Mouse (Mus musculus): ENCODE measurements at regions not wholly inside any gene's neighbourhood (a gene's known extent, or its start where the extent isn't known, plus 50 kb on each side); places are given as distances from the start of the nearest gene placed in this dataset.

GRCm38 (mm10) chr4:150726136-150726480, 74.1 kb upstream of the Slc45a1 start:
- no peak for DNase-seq (ENCODE audit: low read depth in 1 of 2, low spot score in 2 of 2)

- DNase-seq (ENCODE audit: low read depth in 1 of 2, low spot score in 2 of 2) = no peak
Observed at GRCm38 (mm10) chr4:150725443-150726135, 73.6 kb upstream of the Slc45a1 start.

DNA sequence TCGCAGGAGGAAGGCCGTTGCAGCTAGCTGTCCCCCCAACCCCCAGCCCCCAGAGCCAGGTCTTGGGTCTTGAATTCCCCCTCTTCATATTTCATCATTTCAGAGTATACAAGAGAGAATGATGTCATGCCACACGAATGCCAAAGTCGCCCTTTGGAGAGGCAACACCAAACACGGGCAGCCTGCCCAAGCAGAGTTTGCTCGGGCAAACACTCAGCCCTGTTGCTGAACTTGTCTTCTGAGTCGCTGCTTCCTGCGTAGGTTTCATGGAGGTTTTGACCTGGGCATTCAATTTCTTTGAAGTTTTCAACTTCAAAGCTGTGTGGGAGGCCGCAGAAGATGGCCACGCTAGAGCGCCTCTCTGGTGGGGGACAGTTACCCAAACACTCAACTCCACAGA, 72.8 kb upstream of the Slc45a1 start:
- no peak for DNase-seq (ENCODE audit: low read depth in 1 of 2, low spot score in 2 of 2)

- no peak for DNase-seq (ENCODE audit: low read depth in 1 of 2, low spot score in 2 of 2)
Observed at GRCm38 (mm10) chr4:150721619-150722283, 69.8 kb upstream of the Slc45a1 start.

GRCm38 (mm10) chr4:150717866-150718265, 65.9 kb upstream of the Slc45a1 start:
- DNase-seq (ENCODE audit: low read depth in 1 of 2, low spot score in 2 of 2) = no peak

GRCm38 (mm10) chr4:150715051-150715450, 63.1 kb upstream of the Slc45a1 start:
- DNase-seq (ENCODE audit: low read depth in 1 of 2, low spot score in 2 of 2) = no peak

DNA sequence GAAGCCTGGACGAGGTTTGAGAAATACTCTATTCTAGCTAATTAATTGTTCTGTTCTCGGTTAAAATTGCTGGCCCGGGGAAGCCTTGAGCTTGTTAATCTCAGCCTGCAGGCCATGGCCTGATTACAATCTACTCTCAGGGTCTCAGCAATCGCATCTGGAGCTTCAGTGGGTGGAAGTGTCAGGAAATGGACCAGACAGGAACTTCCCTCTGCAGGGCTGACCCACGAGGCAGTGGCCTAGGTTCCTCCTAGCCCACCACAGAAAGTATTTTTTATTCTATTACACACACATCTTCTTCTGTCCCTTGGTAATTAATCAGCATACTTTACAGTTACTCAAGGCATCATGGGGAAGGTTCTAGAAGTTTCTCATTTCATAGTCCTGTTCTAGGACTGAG, 61.3 kb upstream of the Slc45a1 start:
- DNase-seq (ENCODE audit: low read depth in 1 of 2, low spot score in 2 of 2) = no peak

- no peak for DNase-seq (ENCODE audit: low read depth in 1 of 2, low spot score in 2 of 2)
Observed at GRCm38 (mm10) chr4:150712856-150713255, 60.9 kb upstream of the Slc45a1 start.

GRCm38 (mm10) chr4:150711646-150712045, 59.7 kb upstream of the Slc45a1 start:
- no peak for DNase-seq (ENCODE audit: low read depth in 1 of 2, low spot score in 2 of 2)

- DNase-seq (ENCODE audit: low read depth in 1 of 2, low spot score in 2 of 2) = no peak
Observed at GRCm38 (mm10) chr4:150709391-150710130, 57.6 kb upstream of the Slc45a1 start.

- no peak for DNase-seq (ENCODE audit: low read depth in 1 of 2, low spot score in 2 of 2)
Observed at GRCm38 (mm10) chr4:150708572-150708984, 56.6 kb upstream of the Slc45a1 start.

DNA sequence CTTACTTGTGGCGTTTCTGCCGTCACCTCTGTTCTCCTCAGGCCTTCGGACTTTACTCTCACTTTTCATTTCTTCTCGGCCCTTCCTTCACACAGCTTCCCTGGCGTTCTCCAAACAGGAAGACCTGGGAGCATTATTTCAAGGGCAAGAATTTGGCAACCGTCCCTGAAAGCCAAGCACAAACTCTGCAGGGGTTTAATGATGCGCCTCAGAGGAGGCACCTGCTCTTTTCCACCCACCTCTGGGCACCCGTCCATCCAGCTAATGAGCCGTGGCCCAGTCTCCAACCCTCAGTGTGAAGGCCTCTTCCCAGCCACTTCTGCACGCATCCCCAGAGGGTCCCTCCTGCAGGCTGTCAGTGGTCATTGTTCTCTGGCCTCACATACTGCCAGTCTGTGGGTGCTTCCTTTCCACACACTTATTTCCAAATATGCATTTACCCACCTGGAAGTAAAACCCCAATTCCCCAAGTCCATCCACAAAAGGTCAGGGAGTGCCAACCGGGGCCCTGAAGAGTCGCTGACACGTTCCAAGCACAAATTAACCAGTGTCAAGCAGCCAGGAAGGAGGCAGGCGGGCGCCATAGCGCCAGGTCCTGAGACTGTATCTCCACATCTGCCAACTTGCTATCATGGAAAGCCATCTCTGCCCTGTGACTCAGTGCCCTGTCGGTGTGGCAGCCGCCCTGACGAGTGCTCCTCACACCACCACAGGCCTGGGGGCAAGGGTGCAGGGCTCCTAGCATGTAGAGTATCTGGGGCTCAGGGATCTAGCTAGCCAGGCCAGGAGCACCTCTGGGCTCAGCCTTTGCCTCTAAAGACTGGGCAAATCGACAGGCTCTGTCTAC, 56.0 kb upstream of the Slc45a1 start:
- DNase-seq (ENCODE audit: low read depth in 1 of 2, low spot score in 2 of 2) = no peak

DNA sequence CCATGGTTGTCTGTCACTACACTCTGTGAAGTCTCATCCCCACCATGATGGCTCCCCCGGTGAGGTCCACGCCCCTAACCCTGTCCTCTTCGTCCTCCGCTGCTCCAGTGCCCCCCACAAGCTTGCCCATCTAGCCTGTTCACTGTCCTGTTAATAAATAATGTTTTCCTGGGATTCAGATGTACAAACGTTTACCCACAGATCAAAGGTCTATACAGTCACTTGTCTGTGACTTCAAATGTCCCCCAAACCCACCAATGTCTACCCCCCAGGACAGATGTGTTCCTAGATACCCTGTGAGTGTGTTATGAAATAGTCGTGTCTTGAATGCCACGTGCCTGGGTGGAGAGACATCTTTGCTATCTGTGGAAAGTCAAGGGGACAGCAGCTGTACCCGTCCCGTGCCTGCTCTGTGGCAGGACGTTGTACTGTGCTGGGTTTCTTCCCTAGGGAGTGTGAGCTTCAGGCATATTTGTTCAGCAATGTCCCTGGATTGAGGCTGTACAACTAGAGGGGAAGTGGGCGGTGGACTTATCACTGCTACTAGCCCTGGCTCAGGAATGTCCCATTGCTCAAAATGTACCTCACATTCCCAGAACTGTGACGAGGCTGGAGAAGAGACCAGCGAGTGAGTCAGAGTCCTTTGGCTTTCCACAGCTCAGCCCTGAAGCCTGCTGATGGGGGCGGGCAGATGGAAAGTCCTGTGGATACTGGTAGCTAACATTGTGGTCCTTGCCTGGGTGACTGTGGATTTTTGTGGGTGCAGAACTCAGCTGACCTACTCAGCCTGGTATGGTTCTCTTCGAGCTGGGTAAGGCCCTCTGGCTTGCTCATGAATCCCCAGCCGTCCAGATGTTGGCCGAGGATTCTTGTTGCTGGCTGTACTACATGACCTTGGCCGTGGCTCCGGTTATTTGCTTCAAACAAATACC, 55.1 kb upstream of the Slc45a1 start:
- DNase-seq (ENCODE audit: low read depth in 1 of 2, low spot score in 2 of 2) = no peak

GRCm38 (mm10) chr4:150706291-150706690, 54.3 kb upstream of the Slc45a1 start:
- DNase-seq (ENCODE audit: low read depth in 1 of 2, low spot score in 2 of 2) = no peak

DNA sequence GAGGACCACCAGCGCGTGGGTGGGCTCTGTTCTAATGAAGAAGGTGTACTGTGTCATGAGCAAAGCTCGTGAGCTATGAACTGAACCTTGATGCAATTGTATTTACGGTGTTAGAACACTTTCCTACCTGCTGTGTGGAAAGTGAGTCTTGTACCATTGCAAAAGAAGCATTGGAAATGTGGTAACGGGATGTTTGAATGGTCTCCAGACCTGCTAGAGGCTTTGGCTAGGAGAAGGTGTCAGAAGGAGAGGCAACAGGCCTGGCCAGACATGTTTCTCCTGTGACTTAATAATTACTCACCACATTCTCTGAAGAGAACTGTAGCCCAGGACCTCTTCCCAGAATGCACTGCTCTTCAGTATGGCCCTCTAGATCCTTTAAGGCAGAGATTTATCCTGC, 51.3 kb upstream of the Slc45a1 start:
- no peak for DNase-seq (ENCODE audit: low read depth in 1 of 2, low spot score in 2 of 2)

Measured in monocyte, adult 2 months (primary cell).